Mouse (Mus musculus) liver, embryonic 14.5 days (tissue): ENCODE measurements around the gene Dnajb13.
A peak's percentile ranks its signal among the peaks of the same experiment; 100 is the strongest.

Experiments
- CTCF ChIP-seq: IDR thresholded peaks from 2 replicates; pipeline ENCODE4 v1.5.1; 2016; ENCODE audit warnings: antibody characterized with exemption, low read depth, control low read depth
- EP300 ChIP-seq: IDR thresholded peaks from 2 replicates; pipeline ENCODE4 v1.6.1; 2016; ENCODE audit warnings: antibody characterized with exemption, low read depth

DNA sequence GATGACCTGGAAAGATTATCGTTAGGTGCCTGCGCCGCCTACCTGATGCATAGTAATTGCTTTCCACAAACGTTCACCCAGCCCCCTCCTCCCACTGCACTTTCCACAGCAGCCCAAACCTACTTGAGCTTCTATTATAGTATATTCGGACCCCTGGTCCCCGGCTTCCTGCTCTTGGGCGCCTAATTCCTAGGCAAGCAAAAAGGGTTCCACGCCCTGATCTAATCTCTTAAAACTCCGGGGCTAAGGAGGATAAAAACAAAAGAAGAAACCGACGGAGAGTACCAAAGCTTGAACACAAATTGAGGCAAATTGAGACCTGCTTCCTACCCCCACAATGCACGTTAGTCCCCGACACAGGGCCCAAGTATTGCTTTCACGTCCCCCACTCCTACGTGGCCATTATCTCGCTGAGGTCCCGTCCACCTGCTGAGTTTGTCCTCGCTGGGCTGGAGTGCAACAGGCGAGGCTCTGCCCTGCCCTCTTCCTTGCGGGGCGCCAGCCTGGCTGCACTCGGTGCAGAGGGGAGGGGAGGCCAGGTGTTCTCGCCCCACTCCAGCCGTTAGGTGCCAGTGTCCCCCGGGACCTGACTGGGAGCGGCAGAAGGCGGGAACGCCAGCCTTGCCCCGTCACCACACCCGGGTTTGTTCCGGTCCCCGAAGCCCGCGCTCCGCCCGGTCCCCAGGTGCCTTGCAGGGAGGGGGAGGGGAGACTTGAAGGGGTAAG is 22.2 kb downstream of the Dnajb13 start:
- TF ChIP-seq CTCF, result no peak; the same call in 1 of the 2 replicates
- TF ChIP-seq EP300, result 0 out of 2 replicates have a peak, but pooled peaks have one; percentile 26
